Mouse (Mus musculus) embryo, embryonic 10 days (tissue): ENCODE measurements around the gene Set.
"Not testable (repeated sequence)": the region's sequence is repeated elsewhere in the genome, so short reads cannot be mapped to it uniquely, and the experiment has no call there.

Experiments
- DNase-seq: peaks from one replicate; pipeline ENCODE4 v3.0.0-alpha.2; 2015; ENCODE audit warnings: low spot score

The Set gene

GRCm38 (mm10) chr2:30057223-30057904 is at the start of gene Set:
Set (plus strand) TSS chr2:30057378.
- peak; percentile 73 for DNase-seq

DNA sequence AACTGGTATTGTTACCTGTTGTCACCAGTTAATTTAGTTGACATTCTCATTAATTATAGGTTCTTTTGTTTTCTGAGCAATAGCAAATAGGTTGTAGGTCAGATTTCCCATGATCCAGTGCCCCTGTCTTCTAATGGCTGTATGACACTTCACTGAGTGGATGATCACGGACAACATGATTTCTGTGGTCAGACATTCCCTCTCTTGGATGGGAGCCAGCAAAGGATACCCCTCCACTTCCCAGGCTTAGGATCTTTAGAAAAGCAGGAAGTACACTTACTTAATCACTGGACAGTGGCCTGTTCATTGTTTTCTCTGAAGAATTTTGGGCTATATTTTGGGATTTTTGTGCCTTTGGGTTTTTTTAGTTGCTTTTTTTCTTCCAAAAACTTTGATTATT is 48.1 kb upstream of the Set start:
- DNase-seq, result no peak

DNA sequence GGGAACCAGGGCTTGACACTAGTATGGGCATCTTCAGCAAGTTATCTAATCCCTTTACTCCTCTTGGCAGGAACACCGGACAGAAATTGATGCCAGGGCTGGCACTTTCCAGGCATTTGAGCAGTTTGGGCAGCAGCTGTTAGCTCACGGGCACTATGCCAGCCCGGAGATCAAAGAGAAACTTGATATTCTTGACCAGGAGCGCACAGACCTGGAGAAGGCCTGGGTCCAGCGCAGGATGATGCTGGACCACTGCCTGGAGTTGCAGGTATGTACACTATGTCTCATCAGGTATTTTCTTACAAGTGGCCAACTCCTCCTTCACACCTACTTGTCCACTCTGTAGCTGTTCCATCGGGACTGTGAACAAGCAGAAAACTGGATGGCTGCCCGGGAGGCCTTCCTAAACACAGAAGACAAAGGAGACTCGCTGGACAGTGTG is 46.3 kb upstream of the Set start:
- no peak for DNase-seq

DNA sequence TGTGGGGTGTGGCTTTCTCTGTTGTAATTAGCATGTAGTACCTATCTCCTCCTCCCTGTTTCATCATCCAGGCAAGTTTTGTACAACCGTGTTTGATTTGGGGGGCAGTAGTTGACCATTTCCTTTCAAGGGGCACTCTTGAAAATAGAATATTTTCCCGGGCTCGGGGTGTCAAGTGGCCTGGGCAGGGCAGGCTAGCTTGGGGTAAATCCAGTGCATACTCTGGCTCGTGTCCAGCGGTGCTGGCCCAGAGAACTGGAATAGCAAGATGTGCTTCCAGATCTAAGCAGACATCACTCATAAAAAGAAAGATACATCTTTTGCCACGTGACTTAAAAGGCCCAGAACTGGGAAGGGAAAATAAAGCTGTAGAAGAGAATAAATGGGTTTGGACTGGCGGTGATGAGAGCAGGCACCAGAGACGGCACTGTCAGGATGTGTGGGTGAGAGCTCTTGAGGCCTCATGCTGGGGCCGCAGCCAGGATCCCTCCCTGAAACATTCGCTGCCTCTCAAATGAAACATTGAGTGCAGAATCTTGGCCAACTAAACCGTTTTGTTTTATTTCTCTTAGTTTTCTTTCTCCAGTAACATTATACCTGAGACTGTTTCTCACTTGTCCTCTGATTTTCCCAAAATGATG is 42.7 kb upstream of the Set start:
- no peak for DNase-seq

GRCm38 (mm10) chr2:30025454-30025853 is 31.7 kb upstream of the Set start:
- DNase-seq, result no peak

DNA sequence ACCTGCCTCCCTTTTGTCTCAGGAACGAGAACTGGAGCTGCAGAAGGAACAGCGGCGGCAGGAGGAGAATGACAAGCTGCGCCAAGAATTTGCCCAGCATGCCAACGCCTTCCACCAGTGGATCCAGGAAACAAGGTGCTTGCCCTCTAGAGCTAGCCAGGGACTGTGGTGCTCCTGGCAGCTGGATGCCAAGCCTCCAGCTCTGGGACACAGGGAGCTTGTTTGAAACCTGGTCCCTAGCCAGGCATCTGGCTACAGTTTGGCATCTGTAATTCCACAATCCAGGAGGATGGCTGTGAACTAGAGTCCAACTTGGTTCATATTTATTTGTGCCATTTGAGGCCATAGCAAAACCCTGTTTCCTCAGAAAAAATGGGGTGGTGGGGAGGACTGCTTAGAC is 30.2 kb upstream of the Set start:
- DNase-seq, result no peak

- no peak for DNase-seq
These were observed 24.8 kb upstream of the Set start for GRCm38 (mm10) chr2:30032244-30032846.

- no peak for DNase-seq
These were observed 24.2 kb upstream of the Set start for GRCm38 (mm10) chr2:30032957-30033356.

DNA sequence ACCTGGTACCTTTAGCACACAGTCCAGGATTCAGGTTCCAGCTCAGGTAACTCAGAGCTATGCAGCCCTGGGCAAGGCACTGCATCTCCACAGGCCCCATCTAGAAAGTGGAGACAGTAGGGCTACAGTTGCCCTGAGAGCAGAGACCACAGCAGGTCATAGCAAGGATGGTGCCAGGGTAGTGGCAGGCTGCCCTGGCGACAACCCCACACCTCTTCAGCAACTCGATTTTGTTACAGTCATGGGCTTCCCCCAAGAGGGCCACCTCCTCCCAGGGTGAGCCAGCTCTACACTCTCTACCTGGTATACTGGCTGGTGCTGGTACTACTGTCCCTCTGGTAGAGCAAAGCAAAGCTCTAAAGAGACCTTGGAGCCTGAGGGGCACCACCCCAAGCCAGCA is 19.4 kb upstream of the Set start:
- DNase-seq, result no peak

GRCm38 (mm10) chr2:30038370-30038769 is 18.8 kb upstream of the Set start:
- no peak for DNase-seq

GRCm38 (mm10) chr2:30039687-30040086 is 17.5 kb upstream of the Set start:
- DNase-seq, result no peak

DNA sequence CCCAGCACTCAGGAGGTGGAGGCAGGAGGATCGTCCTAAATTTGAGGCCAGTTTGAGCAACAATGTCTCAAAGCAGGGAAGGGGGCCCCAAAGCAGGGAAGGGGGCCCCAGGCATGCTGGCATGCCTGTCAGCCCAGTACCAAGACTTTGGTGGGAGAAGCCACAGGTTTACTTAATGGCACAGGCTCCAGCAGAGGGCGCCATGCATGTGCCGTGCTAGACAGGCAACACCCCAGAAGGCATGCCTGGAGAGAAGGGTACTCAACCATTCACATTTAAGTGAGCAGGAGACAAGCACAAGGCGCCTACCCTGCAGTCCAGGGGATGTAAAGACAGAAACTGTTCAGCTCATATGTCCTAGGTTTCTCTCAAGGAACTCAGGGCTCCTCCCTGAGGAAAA is 14.7 kb upstream of the Set start:
- DNase-seq, result peak; percentile 93

GRCm38 (mm10) chr2:30044550-30044949 is 12.6 kb upstream of the Set start:
- DNase-seq, result no peak

DNA sequence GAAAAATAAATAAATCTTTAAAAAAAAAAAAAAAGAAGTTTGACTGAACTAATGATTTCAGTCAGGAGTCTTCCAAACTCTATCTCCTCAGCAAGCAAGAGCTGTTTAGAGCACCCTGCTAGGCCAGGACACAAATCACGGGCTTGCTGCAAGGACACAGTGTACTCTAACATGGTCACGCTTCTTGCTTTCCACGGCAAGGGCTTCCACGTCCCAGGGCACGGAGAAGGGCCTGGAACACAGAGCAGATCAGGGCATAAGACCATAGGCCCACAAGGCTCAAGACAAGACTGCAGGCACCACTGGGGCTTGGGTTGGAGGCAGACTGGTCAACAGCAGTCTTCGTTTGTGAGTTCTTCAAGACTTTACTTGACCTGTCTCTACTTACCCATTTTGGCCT is 10.1 kb upstream of the Set start:
- DNase-seq, result no peak

DNA sequence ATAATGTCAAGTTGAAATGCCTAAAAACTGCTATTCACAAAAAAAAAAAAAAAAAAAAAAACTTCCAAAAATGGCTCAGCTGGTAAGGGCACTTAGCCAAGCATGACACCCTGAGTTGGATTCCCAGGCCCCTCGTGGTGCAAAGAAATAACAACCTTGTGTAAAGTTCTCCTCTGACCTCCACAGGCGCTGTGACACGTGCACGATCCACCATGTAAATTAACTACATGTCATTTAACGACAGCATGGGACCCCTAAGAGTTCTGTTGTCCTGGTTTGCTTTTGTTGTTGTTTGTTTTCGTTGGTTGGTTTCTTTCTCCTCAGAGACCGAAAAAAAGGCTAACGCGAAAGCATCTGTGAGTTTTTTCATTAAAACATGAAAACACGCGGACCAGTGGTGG is 9.1 kb upstream of the Set start:
- DNase-seq, result no peak

GRCm38 (mm10) chr2:30048699-30049388 is 8.3 kb upstream of the Set start, which contains the start of gene Wdr34:
Wdr34 (minus strand) TSS chr2:30048881.
- peak; percentile 100 for DNase-seq

DNA sequence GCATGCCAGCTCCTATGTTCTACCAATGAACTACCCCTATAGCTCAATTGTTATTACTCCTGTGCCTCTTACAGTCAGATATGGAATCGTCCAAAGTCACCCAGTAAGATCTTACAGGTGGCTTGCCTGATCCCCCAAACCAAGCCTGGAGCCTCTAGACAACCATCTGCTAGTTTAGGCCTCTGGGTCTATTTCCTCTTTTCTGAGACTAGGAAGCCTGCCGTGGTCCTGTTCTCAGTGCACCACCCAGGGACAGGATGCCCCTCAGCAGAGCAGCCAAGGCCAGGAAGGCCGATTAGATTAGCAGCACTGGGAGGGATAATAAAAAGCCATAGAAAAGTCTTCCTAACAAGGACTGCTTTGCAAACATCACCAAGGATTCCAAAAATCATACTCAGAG is 7.3 kb upstream of the Set start:
- DNase-seq, result no peak

GRCm38 (mm10) chr2:30051992-30052761 is 5.0 kb upstream of the Set start:
- DNase-seq, result no peak

- not testable (repeated sequence) for DNase-seq
These were observed 1.9 kb upstream of the Set start for GRCm38 (mm10) chr2:30055310-30055709.

- no peak for DNase-seq
These were observed 442 bp upstream of the Set start for GRCm38 (mm10) chr2:30056736-30057135.

DNA sequence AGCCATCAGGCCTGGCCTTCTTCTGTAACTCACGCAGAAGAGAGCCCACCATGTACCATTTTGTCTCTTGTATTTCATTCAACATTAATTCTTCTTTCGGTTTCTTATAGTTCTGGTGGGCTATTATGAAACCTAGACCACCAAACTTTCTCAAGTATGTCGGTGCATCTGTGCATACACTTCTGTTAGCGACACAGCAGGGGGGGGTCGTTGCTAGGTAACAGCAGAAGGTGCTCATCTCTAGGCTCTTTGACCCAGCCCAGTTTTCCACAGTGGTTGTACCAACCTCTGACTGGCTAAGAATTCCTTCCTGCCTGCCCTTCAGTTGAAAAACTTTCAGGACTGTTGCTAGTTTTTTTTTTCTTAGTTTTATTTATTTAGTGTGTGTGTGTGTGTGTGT is 1.2 kb downstream of the Set start:
- DNase-seq, result peak; percentile 44
